Mouse (Mus musculus) embryonic facial prominence, embryonic 12.5 days (tissue): Measurements from ENCODE around the gene Kat2b. TPM values are rescaled to one million over a fixed set of nuclear protein-coding genes. Genes with fewer than 3 reads are reported as not detected.

Source experiments
- ATAC-seq: fragments of 200-750 bp; cut with Nextera tagmentation; 2 replicates; pipeline ENCODE4 v1.8.0; 2017; ENCODE audit not compliant: insufficient number of reproducible peaks, insufficient read depth, low FRiP score, low TSS enrichment
- H3K27ac ChIP-seq: fragments of 300-500 bp; sonication (generic); 2 replicates; pipeline ENCODE4 v1.5.1; 2016; ENCODE audit warnings: mild to moderate bottlenecking
- H3K27me3 ChIP-seq: fragments of 300-500 bp; sonication (generic); 2 replicates; pipeline ENCODE4 v1.6.1; 2016; ENCODE audit warnings: mild to moderate bottlenecking, moderate library complexity
- H3K36me3 ChIP-seq: fragments of 300-500 bp; sonication (generic); 2 replicates; pipeline ENCODE4 v1.6.1; 2016; ENCODE audit warnings: mild to moderate bottlenecking
- H3K4me1 ChIP-seq: fragments of 300-500 bp; sonication (generic); 2 replicates; pipeline ENCODE4 v1.6.1; 2016
- H3K4me2 ChIP-seq: fragments of 300-500 bp; sonication (generic); replicated peaks from 2 replicates; pipeline ENCODE4 v1.6.1; 2016; ENCODE audit warnings: mild to moderate bottlenecking, moderate library complexity
- H3K4me3 ChIP-seq: fragments of 300-500 bp; sonication (generic); 2 replicates; pipeline ENCODE4 v1.5.1; 2016; ENCODE audit warnings: mild to moderate bottlenecking
- H3K9ac ChIP-seq: fragments of 300-500 bp; sonication (generic); 2 replicates; pipeline ENCODE4 v1.6.1; 2016; ENCODE audit warnings: mild to moderate bottlenecking, moderate library complexity
- H3K9me3 ChIP-seq: fragments of 300-500 bp; sonication (generic); 2 replicates; pipeline ENCODE4 v1.6.1; 2016; ENCODE audit warnings: mild to moderate bottlenecking, moderate library complexity
- WGBS: fragments of 180-500 bp; shearing (Covaris S2); methylation state at CpG from one replicate; pipeline ENCODE4 v1.1.7; 2016; 5-methylcytosine and 5-hydroxymethylcytosine counted together
- polyA plus RNA-seq: library from polyadenylated mRNA; unstranded; fragments of >200 nt; fragmentation: Nextera tagmentation; extraction: Ambion mirVana; gene quantifications from 2 replicates; pipeline ENCODE4 v1.2.1, GENCODE M21; 2016

Gene Kat2b
- polyA plus RNA-seq, 1 experiment from 2014 or later, result 2.7 TPM

DNA sequence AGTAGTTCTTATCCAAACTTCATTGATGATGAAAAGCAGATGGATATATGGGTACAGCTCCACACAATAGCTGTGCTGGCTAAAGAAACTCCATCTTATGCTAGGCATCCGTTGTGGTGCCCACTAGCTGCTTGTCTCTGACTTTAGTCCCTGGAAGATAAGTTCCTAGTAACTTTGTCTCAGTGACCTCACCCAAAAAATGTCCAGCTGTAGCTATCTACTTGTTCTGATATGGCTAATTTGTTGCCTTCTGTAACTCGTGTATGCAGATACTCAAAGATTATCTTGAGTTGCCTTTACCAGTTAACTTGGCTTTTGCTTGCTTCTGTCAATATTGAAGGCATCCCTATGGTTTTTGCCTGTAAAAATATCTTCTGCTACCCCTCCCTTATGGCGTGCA, 11.8 kb upstream of the Kat2b start:
- Histone ChIP-seq H3K4me1 (no peaks in the 10 kb centered on the region), H3K9me3 (no peaks in the 10 kb centered on the region), H3K27me3 (no peaks in the 10 kb centered on the region), H3K27ac (no peak overlapping the region), H3K4me3 (no peak overlapping the region), H3K9ac (no peak overlapping the region), H3K4me2 (no peak overlapping the region), H3K36me3 (no peaks in the 10 kb centered on the region)
- no peak for ATAC-seq
- WGBS, result 78% methylated on average over 3 of the region's 3 CpGs

DNA sequence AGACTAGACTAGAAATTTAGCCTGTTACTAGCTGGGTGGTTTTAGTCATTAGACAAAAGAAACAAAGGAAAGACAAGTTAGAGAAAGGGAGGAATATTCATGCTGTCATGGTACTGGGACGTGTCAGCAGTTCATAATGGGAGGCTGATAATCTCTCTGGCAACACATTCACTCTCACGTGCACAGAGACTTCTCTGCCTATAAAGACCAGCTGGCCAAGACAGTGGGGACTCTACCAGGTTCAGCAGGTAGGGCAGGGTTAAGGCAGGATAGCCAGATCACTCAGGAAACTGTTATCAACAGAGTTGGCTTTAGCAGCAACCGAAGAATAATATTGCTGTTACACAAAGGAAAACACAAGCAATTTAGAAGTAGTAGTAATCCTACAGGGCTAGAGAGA, 9.2 kb upstream of the Kat2b start:
- Histone ChIP-seq H3K4me1 (no peaks in the 10 kb centered on the region), H3K9ac (no peak overlapping the region), H3K27ac (no peak overlapping the region), H3K27me3 (no peaks in the 10 kb centered on the region), H3K4me2 (no peak overlapping the region), H3K9me3 (no peaks in the 10 kb centered on the region), H3K4me3 (no peak overlapping the region), H3K36me3 (no peaks in the 10 kb centered on the region)
- WGBS, result 71% methylated on average over 3 of the region's 3 CpGs
- ATAC-seq, result no peak

DNA sequence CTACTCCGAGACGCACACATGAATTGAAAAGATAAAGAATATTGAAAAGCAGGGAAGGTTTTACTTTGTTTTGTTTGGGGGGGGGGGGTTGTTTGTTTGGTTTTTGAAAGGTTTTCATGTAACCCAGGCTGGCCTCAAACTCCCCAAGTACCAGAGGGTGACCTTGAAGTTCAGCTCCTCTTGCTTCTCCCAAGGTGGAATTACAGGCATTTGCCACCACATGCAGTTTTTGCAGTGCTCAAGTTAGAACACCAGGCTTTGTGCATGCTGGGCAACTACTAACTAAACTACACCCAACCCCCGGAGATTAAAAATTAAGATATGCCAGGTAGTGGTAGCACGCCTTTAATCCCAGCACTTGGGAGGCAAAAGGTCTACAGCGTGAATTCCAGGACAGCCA, 7.0 kb upstream of the Kat2b start:
- Histone ChIP-seq H3K4me1 (no peaks in the 10 kb centered on the region), H3K27ac (no peak overlapping the region)
- 94% methylated on average over 5 of the region's 5 CpGs for WGBS

DNA sequence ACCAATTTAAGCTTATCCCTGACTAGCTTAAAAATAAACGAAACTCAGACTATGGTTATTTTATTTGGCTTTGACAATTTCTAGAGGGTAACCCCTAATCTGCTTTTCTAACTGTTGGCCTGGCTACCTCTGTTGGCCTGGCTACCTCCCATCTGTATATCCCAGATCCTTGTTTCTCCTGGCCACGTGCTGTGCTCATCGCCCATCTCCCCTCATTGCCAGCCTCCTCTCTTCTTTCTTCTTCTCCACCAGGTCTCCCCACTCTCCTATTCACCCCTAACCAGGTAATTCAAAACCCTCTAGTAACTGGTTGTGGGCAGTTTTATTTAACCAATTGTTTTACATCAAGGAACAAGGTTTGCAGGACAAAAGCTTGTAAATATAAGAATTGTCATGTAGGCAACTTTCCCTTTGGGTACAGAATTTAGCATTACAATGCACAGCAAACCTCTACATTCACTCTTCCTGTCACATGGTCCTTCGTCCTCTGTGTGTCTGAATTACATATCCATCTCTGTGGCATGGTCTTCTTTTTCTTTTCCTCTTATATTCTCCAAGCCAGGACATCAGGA, 5.1 kb upstream of the Kat2b start:
- Histone ChIP-seq H3K4me1 (peaks cover 3% of the 10 kb centered on the region; the same call in 1 of the 2 replicates), H3K9me3 (no peaks in the 10 kb centered on the region), H3K27me3 (no peaks in the 10 kb centered on the region), H3K4me2 (no peak overlapping the region), H3K27ac (no peak overlapping the region), H3K36me3 (no peaks in the 10 kb centered on the region), H3K9ac (no peak overlapping the region), H3K4me3 (no peak overlapping the region)
- 75% methylated on average over 4 of the region's 4 CpGs for WGBS
- ATAC-seq, result no peak

More for the DNA sequence above, 7.0 kb upstream of the Kat2b start:
- Histone ChIP-seq H3K4me3 (no peak overlapping the region), H3K27me3 (no peaks in the 10 kb centered on the region), H3K9ac (no peak overlapping the region), H3K4me2 (no peak overlapping the region), H3K36me3 (no peaks in the 10 kb centered on the region), H3K9me3 (no peaks in the 10 kb centered on the region)
- no peak for ATAC-seq

DNA sequence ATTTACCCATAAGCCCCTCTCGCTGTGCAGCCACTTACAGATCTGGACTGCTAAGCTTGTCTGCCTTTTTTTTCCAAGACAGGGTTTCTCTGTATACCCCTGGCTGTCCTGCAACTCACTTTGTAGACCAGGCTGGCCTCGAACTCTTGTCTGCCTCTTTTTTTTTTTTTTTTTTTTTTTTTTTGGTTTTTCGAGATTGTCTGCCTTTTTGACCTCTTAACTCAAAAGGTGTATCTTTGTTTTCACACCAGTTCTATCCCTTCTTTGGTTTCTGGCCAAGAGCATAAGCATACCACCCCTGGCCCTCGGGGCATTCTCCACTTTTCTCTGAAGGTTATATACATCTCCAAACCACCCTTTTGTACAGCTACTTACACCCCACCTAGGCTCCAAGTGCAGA, 1.8 kb upstream of the Kat2b start:
- peaks cover 16% of the 10 kb centered on the region for H3K4me1 ChIP-seq
- H3K4me2 ChIP-seq, result no peak overlapping the region
- no peak overlapping the region for H3K4me3 ChIP-seq
- no peaks in the 10 kb centered on the region for H3K9me3 ChIP-seq
- no peak for ATAC-seq
- H3K36me3 ChIP-seq, result no peaks in the 10 kb centered on the region
- WGBS, result 85% methylated on average over 4 of the region's 4 CpGs
- no peak overlapping the region for H3K27ac ChIP-seq
- no peaks in the 10 kb centered on the region for H3K27me3 ChIP-seq
- H3K9ac ChIP-seq, result no peak overlapping the region

DNA sequence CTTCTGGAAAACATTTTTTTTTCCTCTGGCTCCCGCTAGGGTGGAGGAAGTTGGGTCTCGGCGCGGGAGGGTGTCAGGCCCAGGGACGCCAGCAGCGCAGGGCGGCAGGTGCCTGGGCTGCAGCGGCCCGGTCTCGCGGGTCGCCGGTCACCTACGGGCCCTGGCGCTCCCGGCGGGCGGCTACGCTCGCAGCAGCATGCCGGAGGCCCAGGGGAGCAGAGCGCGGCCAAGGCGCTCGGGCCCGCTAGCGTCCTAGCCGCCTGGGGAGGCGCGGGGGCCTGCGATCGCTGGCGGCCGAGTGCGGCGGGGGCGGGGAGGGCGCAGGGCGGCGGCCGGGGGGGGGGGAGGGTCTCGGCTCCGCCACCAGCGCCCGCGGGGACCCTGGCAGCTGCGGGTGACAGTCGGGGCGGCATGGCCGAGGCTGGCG, 271 bp downstream of the Kat2b start:
- H3K4me3 ChIP-seq, result peak overlapping the region; percentile 89
- under 1% methylated on average over 39 of the region's 51 CpGs for WGBS

DNA sequence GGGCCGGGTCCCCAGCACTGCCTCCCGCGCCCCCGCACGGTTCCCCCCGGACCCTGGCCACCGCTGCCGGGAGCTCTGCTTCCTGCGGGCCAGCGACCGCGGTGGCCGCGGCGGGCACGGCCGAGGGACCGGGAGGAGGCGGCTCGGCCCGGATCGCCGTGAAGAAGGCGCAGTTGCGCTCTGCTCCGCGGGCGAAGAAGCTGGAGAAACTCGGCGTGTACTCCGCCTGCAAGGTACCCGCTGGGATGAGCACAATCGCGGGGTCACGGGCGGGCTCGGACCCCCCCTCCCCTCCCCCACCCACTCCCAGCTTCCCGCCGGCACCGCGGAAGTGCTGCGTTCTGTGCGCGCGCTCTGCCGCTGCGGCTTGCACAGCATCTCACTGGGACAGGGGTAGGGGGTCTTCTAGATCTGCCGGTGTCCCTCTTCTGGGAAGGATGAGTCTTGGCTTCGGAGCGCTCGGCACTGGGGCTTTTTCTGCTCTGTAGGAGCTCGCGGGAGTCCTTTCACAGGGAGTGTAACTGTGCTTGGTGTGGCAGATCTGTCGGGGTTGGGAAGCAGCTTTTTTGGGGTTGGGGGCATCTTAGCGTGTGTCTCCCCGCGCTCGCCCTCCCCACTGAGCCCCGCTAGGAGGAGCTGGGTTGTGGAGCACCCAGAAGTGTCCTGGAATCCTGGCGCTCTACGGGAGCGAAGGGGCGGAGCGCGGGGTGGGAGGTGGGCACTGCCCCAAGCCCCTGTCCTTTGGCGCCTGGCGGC, 863 bp downstream of the Kat2b start:
- ATAC-seq, result peak; percentile 55
- no peaks in the 10 kb centered on the region for H3K9me3 ChIP-seq
- H3K36me3 ChIP-seq, result no peaks in the 10 kb centered on the region
- H3K4me2 ChIP-seq, result peak overlapping the region; percentile 84
- peak overlapping the region; percentile 89 for H3K4me3 ChIP-seq
- peak overlapping the region; percentile 94 for H3K9ac ChIP-seq
- no peaks in the 10 kb centered on the region for H3K27me3 ChIP-seq
- peaks cover 16% of the 10 kb centered on the region for H3K4me1 ChIP-seq
- under 1% methylated on average over 67 of the region's 67 CpGs for WGBS
- peak overlapping the region; percentile 89 for H3K27ac ChIP-seq

More for the DNA sequence above, 271 bp downstream of the Kat2b start:
- Histone ChIP-seq H3K4me2 (peak overlapping the region; percentile 84), H3K27ac (peak overlapping the region; percentile 89), H3K27me3 (no peaks in the 10 kb centered on the region), H3K9me3 (no peaks in the 10 kb centered on the region), H3K4me1 (peaks cover 16% of the 10 kb centered on the region), H3K9ac (peak overlapping the region; percentile 94), H3K36me3 (no peaks in the 10 kb centered on the region)
- peak; percentile 61 for ATAC-seq

DNA sequence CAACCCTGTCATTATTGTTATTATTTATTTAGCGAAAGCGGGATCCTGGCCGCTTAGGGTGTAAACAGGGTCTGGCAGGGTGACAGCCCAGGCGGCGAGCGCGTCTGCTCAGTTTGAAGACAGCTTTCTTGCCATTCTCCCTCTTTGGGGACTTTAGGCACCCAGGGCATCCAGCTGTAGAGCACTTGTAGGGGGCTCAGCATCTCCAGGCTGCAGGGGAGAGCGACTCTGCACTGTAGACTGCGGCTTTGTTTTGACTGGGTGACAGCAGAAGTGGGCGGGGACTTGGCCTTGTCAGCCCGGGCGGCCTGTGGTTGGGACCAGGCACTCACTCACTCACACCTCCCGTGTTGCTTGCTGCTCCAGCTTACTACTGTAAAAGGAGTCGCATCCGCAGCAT, 1.5 kb downstream of the Kat2b start:
- peaks cover 16% of the 10 kb centered on the region for H3K4me1 ChIP-seq
- WGBS, result under 1% methylated on average over 15 of the region's 15 CpGs
- peak overlapping the region; percentile 89; the same call in 1 of the 2 replicates for H3K27ac ChIP-seq
- peak; percentile 81 for ATAC-seq
- peak overlapping the region; percentile 89 for H3K4me3 ChIP-seq
- H3K4me2 ChIP-seq, result peak overlapping the region; percentile 84
- no peaks in the 10 kb centered on the region for H3K27me3 ChIP-seq
- H3K36me3 ChIP-seq, result no peaks in the 10 kb centered on the region
- H3K9ac ChIP-seq, result peak overlapping the region; percentile 94
- no peaks in the 10 kb centered on the region for H3K9me3 ChIP-seq

DNA sequence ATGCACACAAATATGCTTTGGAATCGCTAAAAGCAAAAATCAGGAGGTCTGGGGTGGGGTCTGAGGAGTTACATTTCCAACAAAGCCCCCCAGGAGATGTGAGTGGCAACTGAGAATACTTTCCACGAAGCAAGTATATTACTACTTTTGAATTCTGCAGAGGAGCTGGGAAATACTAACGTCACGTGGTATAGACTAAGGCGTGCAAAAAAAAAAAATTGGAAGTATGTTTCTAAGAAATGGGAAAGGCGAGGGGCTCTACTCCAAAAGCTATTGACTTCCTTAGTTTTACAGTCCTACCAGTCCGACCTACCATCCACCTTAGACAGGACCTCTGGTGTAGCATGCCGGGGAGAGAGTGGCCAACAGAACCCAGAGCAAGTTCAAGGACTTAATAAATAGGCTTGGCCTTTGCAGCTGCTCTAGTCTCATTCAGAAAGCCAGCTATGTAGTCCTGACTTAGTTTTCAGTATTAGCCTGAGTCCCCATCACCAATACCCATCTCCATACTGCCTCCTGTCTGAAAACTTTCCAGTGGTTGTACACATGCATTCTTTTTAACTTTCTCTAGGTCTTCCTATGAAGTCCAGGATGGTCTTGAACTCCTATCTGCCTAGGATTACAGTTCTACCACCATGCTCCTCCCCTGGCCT, 2.2 kb downstream of the Kat2b start:
- no peak overlapping the region for H3K27ac ChIP-seq
- ATAC-seq, result no peak
- H3K4me1 ChIP-seq, result peaks cover 16% of the 10 kb centered on the region
- H3K4me2 ChIP-seq, result peak overlapping the region; percentile 84
- no peaks in the 10 kb centered on the region for H3K9me3 ChIP-seq
- H3K27me3 ChIP-seq, result no peaks in the 10 kb centered on the region
- 32% methylated on average over 8 of the region's 8 CpGs for WGBS
- H3K36me3 ChIP-seq, result no peaks in the 10 kb centered on the region
- H3K4me3 ChIP-seq, result peak overlapping the region; percentile 89
- H3K9ac ChIP-seq, result 0 out of 2 replicates have a peak overlapping the region, but pooled peaks have one; percentile 94

DNA sequence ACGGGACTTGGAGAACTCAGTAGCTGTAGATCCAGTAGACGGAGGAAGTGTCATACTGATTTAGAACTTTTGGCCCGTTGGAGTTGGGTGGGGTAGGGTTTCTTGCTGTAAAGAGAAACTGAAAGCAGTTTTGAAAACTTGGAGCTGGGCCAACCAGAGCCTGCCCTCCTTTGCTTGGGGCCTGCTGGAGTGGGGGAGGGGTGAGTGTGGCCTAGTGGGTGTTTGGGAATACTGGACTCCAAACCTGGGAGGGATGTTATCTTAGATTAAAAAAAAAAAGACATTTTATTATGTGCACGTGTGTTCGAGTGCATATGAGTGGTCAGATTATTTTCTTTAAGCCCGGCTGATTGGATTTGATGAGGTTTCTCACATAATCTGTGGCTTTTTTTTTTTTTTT, 3.2 kb downstream of the Kat2b start:
- H3K4me2 ChIP-seq, result 0 out of 2 replicates have a peak overlapping the region, but pooled peaks have one; percentile 0
- H3K9ac ChIP-seq, result no peak overlapping the region
- 33% methylated on average over 6 of the region's 6 CpGs for WGBS
- peaks cover 16% of the 10 kb centered on the region for H3K4me1 ChIP-seq
- no peaks in the 10 kb centered on the region for H3K9me3 ChIP-seq
- H3K36me3 ChIP-seq, result no peaks in the 10 kb centered on the region
- no peak overlapping the region for H3K27ac ChIP-seq
- H3K4me3 ChIP-seq, result no peak overlapping the region
- ATAC-seq, result no peak
- no peaks in the 10 kb centered on the region for H3K27me3 ChIP-seq

DNA sequence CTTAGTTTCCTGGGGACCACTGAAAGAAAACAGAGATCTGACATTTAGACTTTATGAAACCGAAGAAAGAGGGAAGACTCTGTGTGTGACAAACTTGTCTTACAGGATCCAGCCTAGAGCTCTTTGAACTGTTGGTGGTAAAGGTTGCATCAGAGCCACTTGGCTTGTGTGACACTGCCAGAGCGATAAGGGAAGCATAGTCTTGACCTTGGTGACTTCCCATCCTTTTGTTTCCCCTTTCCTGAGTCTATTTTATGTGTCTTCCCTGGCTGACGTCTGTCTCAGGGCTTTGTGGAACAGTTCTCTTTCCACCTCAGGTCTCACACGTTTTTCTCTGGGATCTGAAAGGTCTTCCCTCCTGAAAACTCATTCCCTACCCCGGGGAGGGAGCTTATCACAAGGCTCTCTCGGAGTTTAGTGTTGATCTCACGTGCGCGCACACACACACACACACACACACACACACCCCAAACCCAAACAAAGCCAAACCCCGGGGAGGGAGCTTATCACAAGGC, 3.8 kb downstream of the Kat2b start:
- H3K4me1 ChIP-seq, result peaks cover 16% of the 10 kb centered on the region
- ATAC-seq, result no peak
- H3K27ac ChIP-seq, result no peak overlapping the region
- H3K9ac ChIP-seq, result no peak overlapping the region
- H3K36me3 ChIP-seq, result no peaks in the 10 kb centered on the region
- no peak overlapping the region for H3K4me2 ChIP-seq
- H3K4me3 ChIP-seq, result no peak overlapping the region
- H3K27me3 ChIP-seq, result no peaks in the 10 kb centered on the region
- WGBS, result 39% methylated on average over 10 of the region's 10 CpGs
- H3K9me3 ChIP-seq, result no peaks in the 10 kb centered on the region
